Mouse (Mus musculus): Measurements from ENCODE around the gene Cdcp2. TPM values are rescaled to one million over a fixed set of nuclear protein-coding genes. Genes with fewer than 3 reads are reported as not detected.

Gene Cdcp2
- total RNA-seq, 1 experiment, result 0.09 TPM

- TF ChIP-seq ZC3H11A (IDR thresholded peaks at IDR 0.05; ENCODE audit: borderline replicate concordance, low read depth, low read length) (no peak), HCFC1 (IDR thresholded peaks at IDR 0.05; ENCODE audit: borderline replicate concordance, insufficient read depth, low read length) (no peak), ZNF384 (IDR thresholded peaks at IDR 0.05; ENCODE audit: low read depth, low read length) (no peak)
- H3K9ac ChIP-seq (ENCODE audit: insufficient read depth, low read depth, low read length, poor library complexity, severe bottlenecking), result no peak overlapping the region
- DNase-seq (ENCODE audit: low read depth, low spot score), result no peak
- no peaks in the 10 kb centered on the region for H3K9me3 ChIP-seq (ENCODE audit: control insufficient read depth, insufficient read depth, low read depth, low read length)
- no peaks in the 10 kb centered on the region; a peak in 1 of 4 replicates for H3K4me1 ChIP-seq (ENCODE audit: control insufficient read depth in 2 of 2, insufficient read depth in 2 of 2, low read length in 2 of 2, poor library complexity in 1 of 2)
- H3K4me3 ChIP-seq (ENCODE audit: insufficient read depth in 1 of 2, low read depth in 1 of 2, low read length in 2 of 2, poor library complexity in 1 of 2, severe bottlenecking in 1 of 2), result no peak overlapping the region
- in situ Hi-C loops (cut with MboI; ENCODE audit: low sequenced_read_pairs in 2 of 2, unreplicated experiment in 2 of 2), result no loop called here
- no peak overlapping the region; the same call in 1 of the 2 replicates for H3K27ac ChIP-seq (ENCODE audit: insufficient read depth, low read depth, low read length, poor library complexity, severe bottlenecking)
- H3K36me3 ChIP-seq (ENCODE audit: control insufficient read depth, insufficient read depth, low read length, poor library complexity, severe bottlenecking), result peaks cover 19% of the 10 kb centered on the region
Observed at GRCm38 (mm10) chr4:107052962-107053553, 43.6 kb upstream of the Cdcp2 start.

GRCm38 (mm10) chr4:107056088-107056487 lies 40.6 kb upstream of the Cdcp2 start:
- no peaks in the 10 kb centered on the region; a peak in 1 of 4 replicates for H3K4me1 ChIP-seq (ENCODE audit: control insufficient read depth in 2 of 2, insufficient read depth in 2 of 2, low read length in 2 of 2, poor library complexity in 1 of 2)
- no peak for DNase-seq (ENCODE audit: low read depth, low spot score)
- H3K27ac ChIP-seq (ENCODE audit: insufficient read depth, low read depth, low read length, poor library complexity, severe bottlenecking), result no peak overlapping the region
- in situ Hi-C loops (cut with MboI; ENCODE audit: low sequenced_read_pairs in 2 of 2, unreplicated experiment in 2 of 2), result no loop called here
- H3K9me3 ChIP-seq (ENCODE audit: control insufficient read depth, insufficient read depth, low read depth, low read length), result no peaks in the 10 kb centered on the region
- H3K4me3 ChIP-seq (ENCODE audit: insufficient read depth in 1 of 2, low read depth in 1 of 2, low read length in 2 of 2, poor library complexity in 1 of 2, severe bottlenecking in 1 of 2), result no peak overlapping the region
- H3K36me3 ChIP-seq (ENCODE audit: control insufficient read depth, insufficient read depth, low read length, poor library complexity, severe bottlenecking), result peaks cover 36% of the 10 kb centered on the region
- no peak overlapping the region for H3K9ac ChIP-seq (ENCODE audit: insufficient read depth, low read depth, low read length, poor library complexity, severe bottlenecking)
- no peak for TF ChIP-seq ZNF384 (IDR thresholded peaks at IDR 0.05; ENCODE audit: low read depth, low read length)
- no peak for TF ChIP-seq ZC3H11A (IDR thresholded peaks at IDR 0.05; ENCODE audit: borderline replicate concordance, low read depth, low read length)
- no peak for TF ChIP-seq MAFK (IDR thresholded peaks at IDR 0.05; ENCODE audit: insufficient read depth, low read depth, low read length)
- no peak for TF ChIP-seq CHD2 (IDR thresholded peaks at IDR 0.05; ENCODE audit: low read depth, low read length)
- TF ChIP-seq HCFC1 (IDR thresholded peaks at IDR 0.05; ENCODE audit: borderline replicate concordance, insufficient read depth, low read length), result no peak

- Histone ChIP-seq H3K4me3 (ENCODE audit: insufficient read depth in 1 of 2, low read depth in 1 of 2, low read length in 2 of 2, poor library complexity in 1 of 2, severe bottlenecking in 1 of 2) (no peak overlapping the region), H3K4me1 (ENCODE audit: control insufficient read depth in 2 of 2, insufficient read depth in 2 of 2, low read length in 2 of 2, poor library complexity in 1 of 2) (no peaks in the 10 kb centered on the region), H3K9me3 (ENCODE audit: control insufficient read depth, insufficient read depth, low read depth, low read length) (no peaks in the 10 kb centered on the region), H3K27ac (ENCODE audit: insufficient read depth, low read depth, low read length, poor library complexity, severe bottlenecking) (no peak overlapping the region), H3K36me3 (ENCODE audit: control insufficient read depth, insufficient read depth, low read length, poor library complexity, severe bottlenecking) (peaks cover 49% of the 10 kb centered on the region), H3K9ac (ENCODE audit: insufficient read depth, low read depth, low read length, poor library complexity, severe bottlenecking) (no peak overlapping the region)
- in situ Hi-C loops (cut with MboI; ENCODE audit: low sequenced_read_pairs in 2 of 2, unreplicated experiment in 2 of 2), result no loop called here
- TF ChIP-seq ZNF384 (IDR thresholded peaks at IDR 0.05; ENCODE audit: low read depth, low read length) (no peak), ZC3H11A (IDR thresholded peaks at IDR 0.05; ENCODE audit: borderline replicate concordance, low read depth, low read length) (no peak), HCFC1 (IDR thresholded peaks at IDR 0.05; ENCODE audit: borderline replicate concordance, insufficient read depth, low read length) (no peak), MAFK (IDR thresholded peaks at IDR 0.05; ENCODE audit: insufficient read depth, low read depth, low read length) (no peak), CHD2 (IDR thresholded peaks at IDR 0.05; ENCODE audit: low read depth, low read length) (no peak)
- no peak for DNase-seq (ENCODE audit: low read depth, low spot score)
Observed at GRCm38 (mm10) chr4:107058346-107058745, 38.3 kb upstream of the Cdcp2 start.

GRCm38 (mm10) chr4:107058781-107059180 lies 37.9 kb upstream of the Cdcp2 start:
- Histone ChIP-seq H3K4me1 (ENCODE audit: control insufficient read depth in 2 of 2, insufficient read depth in 2 of 2, low read length in 2 of 2, poor library complexity in 1 of 2) (no peaks in the 10 kb centered on the region), H3K27ac (ENCODE audit: insufficient read depth, low read depth, low read length, poor library complexity, severe bottlenecking) (no peak overlapping the region), H3K9ac (ENCODE audit: insufficient read depth, low read depth, low read length, poor library complexity, severe bottlenecking) (no peak overlapping the region), H3K9me3 (ENCODE audit: control insufficient read depth, insufficient read depth, low read depth, low read length) (no peaks in the 10 kb centered on the region), H3K4me3 (ENCODE audit: insufficient read depth in 1 of 2, low read depth in 1 of 2, low read length in 2 of 2, poor library complexity in 1 of 2, severe bottlenecking in 1 of 2) (no peak overlapping the region), H3K36me3 (ENCODE audit: control insufficient read depth, insufficient read depth, low read length, poor library complexity, severe bottlenecking) (peaks cover 52% of the 10 kb centered on the region)
- in situ Hi-C loops (cut with MboI; ENCODE audit: low sequenced_read_pairs in 2 of 2, unreplicated experiment in 2 of 2), result no loop called here
- DNase-seq (ENCODE audit: low read depth, low spot score), result no peak
- TF ChIP-seq CHD2 (IDR thresholded peaks at IDR 0.05; ENCODE audit: low read depth, low read length) (no peak), ZNF384 (IDR thresholded peaks at IDR 0.05; ENCODE audit: low read depth, low read length) (no peak), MAFK (IDR thresholded peaks at IDR 0.05; ENCODE audit: insufficient read depth, low read depth, low read length) (no peak), HCFC1 (IDR thresholded peaks at IDR 0.05; ENCODE audit: borderline replicate concordance, insufficient read depth, low read length) (no peak), ZC3H11A (IDR thresholded peaks at IDR 0.05; ENCODE audit: borderline replicate concordance, low read depth, low read length) (no peak)

All from ES-E14 (cell line).